Mouse (Mus musculus): ENCODE results near the gene Cep19.
"Not testable (repeated sequence)": the region's sequence is repeated elsewhere in the genome, so short reads cannot be mapped to it uniquely, and the experiment has no call there.

Gene Cep19

GRCm38 (mm10) chr16:32099638-32100150 is at the start of gene Cep19, which contains the start of gene Pigx:
Gene Cep19 (plus strand): TSS chr16:32099800.
Gene Pigx (minus strand): TSS chr16:32099740.
- DNase-seq (ENCODE audit: low spot score in 2 of 2), result peak; percentile 92

DNA sequence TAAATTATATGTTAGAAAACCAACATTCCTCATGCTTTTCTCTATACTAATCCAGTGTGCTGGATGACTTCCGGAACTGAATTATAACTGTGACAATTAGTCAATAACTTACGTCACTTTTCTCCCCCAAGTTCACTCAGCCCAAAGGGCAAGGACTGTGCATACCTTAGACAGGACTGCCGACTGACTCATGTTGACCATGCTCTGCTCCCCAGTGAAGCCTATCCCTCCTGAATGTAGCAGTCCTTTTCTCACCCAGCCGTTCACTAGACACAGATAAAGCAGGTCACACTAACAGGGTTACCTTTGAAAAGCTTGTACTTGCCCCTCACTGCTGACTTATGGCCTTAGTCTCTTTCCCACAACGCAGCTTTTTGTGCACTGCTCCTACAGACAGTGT is 40.8 kb upstream of the Cep19 start:
- DNase-seq (ENCODE audit: low spot score in 2 of 2), result no peak

GRCm38 (mm10) chr16:32059840-32060523 is 39.6 kb upstream of the Cep19 start:
- DNase-seq (ENCODE audit: low spot score in 2 of 2), result no peak

DNA sequence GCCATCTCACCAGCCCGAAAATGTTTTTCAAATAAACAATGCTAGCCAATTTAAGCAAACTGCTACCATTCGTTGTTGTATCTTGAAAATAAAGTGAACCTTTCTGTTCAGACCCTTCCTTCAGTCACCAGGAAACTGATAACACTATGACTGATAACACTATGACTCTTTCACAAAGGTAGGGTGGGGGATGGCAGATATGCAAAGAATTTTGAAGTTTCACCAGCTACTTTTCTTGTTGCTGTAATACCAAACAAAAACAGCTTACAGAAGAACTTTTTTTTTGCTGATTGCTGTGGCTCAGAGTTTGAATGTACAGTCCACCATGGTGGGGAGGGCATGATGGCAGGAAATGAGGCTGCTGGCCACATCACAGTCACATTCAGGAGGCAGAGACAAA is 37.4 kb upstream of the Cep19 start:
- no peak for DNase-seq (ENCODE audit: low spot score in 2 of 2)

- DNase-seq (ENCODE audit: low spot score in 2 of 2), result no peak
Observed at GRCm38 (mm10) chr16:32063900-32064299, 35.7 kb upstream of the Cep19 start.

DNA sequence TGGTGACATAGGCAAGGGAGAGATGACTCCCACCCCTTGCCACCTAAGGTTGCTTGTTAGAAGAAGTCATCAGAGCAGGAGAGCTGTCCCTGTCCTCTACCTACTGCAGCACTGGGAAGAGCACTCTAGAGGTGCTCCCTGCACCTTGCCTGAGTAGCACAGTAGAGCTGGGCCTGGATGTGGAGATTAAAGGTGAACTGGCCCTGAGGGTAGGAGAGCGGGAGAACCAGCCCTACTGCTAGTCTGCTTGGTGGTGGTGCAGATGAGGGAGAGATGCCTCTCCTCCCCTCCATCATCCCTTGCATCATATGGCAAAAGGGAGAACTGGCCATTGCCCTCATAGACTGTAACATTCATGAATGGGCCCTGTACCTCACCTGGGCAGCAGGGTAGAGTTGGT is 32.7 kb upstream of the Cep19 start:
- DNase-seq (ENCODE audit: low spot score in 2 of 2), result no peak

GRCm38 (mm10) chr16:32068389-32069300 is 31.0 kb upstream of the Cep19 start:
- DNase-seq (ENCODE audit: low spot score in 2 of 2), result no peak

- DNase-seq (ENCODE audit: low spot score in 2 of 2), result not testable (repeated sequence)
Observed at GRCm38 (mm10) chr16:32070070-32070469, 29.5 kb upstream of the Cep19 start.

- DNase-seq (ENCODE audit: low spot score in 2 of 2), result no peak
Observed at GRCm38 (mm10) chr16:32075762-32076161, 23.8 kb upstream of the Cep19 start.

- no peak for DNase-seq (ENCODE audit: low spot score in 2 of 2)
Observed at GRCm38 (mm10) chr16:32076406-32076805, 23.2 kb upstream of the Cep19 start.

DNA sequence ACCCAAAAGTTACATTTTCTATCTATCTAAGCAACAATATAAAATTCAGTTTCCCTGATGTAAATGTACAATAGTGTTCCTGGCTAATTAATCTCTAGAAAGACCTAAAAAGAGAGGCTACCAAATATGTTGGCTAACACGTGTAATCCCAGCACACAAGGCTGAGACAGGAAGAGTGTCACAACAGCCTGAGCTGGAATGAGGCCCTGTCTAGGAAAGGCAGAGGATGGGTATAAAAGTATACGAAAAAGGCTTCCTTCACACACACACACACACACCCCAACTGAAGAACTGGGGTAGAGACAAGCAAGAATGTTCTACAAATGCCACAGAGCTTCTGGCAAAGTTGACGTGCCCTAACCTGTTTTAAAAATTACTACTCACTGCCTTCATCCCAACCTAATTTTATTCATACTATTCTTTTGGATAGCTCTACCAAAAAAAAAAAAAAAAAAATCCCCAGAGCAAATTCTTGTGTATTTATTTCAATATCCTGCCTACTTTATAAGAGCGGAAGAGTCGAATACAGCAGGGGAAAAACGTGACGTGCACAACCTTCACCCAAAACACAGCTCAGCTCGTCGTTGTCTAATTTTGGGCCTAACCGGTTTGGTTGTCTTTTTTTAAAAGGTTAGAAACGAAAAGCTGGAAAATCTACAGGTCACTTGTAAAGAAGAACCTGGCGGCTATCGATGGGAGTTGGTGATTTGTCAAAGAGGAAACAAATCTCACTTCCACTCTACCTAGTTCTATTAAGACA is 21.8 kb upstream of the Cep19 start:
- DNase-seq (ENCODE audit: low spot score in 2 of 2), result no peak

- peak; percentile 34 to 50 for DNase-seq (ENCODE audit: low spot score in 2 of 2)
Observed at GRCm38 (mm10) chr16:32078408-32078990, 21.1 kb upstream of the Cep19 start.

DNA sequence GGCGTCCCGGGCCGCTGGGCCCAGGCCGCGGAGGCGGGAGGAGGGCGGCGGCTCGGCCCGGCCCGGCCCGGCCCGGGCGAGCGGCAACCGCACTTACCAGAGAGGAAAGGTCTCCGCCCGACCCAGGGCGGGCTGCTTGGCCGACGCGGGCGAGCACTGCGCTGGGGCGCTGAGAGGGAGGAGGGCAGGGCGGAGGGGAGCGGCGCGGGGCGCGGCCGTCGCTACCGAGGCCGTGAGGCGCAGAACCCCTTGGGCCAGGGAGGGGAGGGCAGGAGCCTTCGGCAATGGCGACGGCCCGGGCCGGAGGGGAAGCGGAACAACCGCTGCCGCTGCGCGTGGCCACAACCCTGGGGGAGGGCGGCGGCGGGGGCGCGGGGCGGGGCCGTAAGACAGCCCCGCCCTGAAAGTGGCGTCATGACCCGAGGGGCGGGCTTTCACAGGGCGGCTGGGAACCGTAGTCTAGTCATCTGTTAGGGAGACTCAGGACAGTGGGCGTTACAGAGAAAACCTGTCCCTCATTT is 20.5 kb upstream of the Cep19 start, which contains the start of gene Pak2:
Pak2 (minus strand) TSS at position 352 of the 521 bp plus-strand sequence.
- DNase-seq (ENCODE audit: low spot score in 2 of 2), result peak; percentile 88 to 90

DNA sequence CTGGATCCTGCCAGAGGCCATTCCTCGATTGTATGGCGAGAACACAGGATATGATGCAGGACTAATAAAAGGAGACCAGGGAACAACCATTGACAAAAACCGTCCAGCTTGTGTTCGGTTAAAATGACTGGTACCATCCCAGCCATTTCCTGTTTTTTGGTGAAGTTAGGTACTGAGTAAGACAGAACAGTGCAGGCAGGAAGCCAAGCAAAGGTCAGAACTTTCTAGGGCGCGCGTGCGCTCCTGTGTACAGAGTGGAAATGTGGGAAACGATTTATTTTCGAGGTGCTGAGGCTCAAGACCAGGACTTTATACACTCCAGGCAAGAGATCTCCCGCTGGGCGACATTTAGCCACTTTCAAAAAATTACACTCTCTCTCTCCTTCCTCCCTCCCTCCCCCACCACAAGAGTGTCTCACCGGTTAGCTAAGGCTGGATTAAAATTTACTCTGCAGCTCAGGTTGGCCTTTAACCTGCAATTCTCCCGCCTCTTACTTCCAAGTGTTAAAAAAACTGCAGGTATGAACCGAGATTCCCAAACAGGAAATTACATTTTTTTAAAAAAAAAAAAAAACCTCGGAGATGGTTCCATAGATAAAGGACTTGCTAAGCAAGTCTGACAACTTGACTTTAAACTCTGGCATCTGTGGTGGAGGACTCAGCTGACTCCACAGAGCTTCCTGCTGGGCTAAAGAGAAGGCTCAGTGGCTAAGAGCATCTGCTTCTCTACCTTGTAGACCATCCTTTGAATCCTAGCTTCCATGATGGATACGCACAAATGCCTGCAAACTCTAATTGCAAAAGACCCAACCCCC is 11.8 kb upstream of the Cep19 start:
- no peak for DNase-seq (ENCODE audit: low spot score in 2 of 2)

DNA sequence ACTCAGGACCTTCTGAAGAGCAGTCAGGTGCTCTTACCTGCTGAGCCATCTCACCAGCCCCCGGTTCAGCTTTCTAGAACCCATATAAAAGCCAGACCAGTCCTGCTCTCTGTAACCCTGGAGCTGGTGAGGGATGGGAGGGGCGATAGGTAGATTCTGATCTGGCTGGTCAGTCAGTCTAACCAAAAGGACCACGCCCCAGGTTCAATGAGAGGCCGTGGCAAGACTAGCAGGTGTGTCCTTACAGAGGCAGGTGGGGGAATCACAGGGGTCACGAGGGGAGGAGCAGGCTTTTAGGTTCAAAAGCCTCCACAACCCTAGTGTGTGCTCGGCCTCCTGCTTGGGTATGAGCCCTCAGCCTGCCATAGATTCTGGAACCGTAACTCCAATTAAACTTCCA is 8.1 kb upstream of the Cep19 start:
- DNase-seq (ENCODE audit: low spot score in 2 of 2), result no peak

DNA sequence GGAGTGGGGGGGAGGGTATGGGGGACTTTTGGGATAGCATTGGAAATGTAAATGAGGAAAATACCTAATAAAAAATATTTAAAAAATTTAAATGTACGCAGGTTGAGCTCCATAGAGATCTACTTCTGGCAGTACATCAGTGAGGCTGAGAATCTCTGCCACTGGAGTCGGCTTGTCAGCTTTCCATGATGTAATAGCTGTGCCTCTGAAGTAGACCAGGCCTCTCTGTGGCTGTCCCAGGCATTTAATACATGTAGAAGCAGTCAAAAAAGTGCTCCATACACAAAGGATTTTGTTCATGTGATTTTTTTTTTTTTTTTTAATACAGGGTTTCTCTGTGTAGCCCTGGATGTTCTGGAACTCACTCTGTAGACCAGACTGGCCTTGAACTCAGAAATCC is 1.8 kb upstream of the Cep19 start:
- not testable (repeated sequence) for DNase-seq (ENCODE audit: low spot score in 2 of 2)

- no peak for DNase-seq (ENCODE audit: low spot score in 2 of 2)
Observed at GRCm38 (mm10) chr16:32098897-32099637, 533 bp upstream of the Cep19 start.

- DNase-seq (ENCODE audit: low spot score in 2 of 2), result no peak
Observed at GRCm38 (mm10) chr16:32102295-32102694, 2.7 kb downstream of the Cep19 start.

DNA sequence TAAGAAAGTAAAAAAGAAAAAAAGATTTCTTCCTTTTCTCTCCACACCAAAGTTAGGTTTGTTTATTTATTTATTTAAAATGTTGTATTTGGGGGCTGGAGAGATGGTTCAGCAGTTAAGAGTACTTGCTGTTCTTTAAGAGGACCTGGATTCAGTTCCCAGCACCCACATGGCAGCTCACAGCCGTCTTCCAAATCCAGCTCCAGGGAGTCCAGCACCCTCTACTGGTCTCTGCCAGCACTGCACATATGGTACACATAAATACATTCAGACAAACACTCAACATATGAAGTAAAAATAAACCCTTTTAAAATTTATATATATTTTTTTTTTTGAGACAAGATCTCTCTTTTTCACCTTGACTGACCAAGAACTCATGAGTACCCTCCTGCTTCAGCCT is 6.1 kb downstream of the Cep19 start:
- DNase-seq (ENCODE audit: low spot score in 2 of 2), result no peak
